Mouse (Mus musculus): Measurements from ENCODE around the gene Mbnl2.

DNA sequence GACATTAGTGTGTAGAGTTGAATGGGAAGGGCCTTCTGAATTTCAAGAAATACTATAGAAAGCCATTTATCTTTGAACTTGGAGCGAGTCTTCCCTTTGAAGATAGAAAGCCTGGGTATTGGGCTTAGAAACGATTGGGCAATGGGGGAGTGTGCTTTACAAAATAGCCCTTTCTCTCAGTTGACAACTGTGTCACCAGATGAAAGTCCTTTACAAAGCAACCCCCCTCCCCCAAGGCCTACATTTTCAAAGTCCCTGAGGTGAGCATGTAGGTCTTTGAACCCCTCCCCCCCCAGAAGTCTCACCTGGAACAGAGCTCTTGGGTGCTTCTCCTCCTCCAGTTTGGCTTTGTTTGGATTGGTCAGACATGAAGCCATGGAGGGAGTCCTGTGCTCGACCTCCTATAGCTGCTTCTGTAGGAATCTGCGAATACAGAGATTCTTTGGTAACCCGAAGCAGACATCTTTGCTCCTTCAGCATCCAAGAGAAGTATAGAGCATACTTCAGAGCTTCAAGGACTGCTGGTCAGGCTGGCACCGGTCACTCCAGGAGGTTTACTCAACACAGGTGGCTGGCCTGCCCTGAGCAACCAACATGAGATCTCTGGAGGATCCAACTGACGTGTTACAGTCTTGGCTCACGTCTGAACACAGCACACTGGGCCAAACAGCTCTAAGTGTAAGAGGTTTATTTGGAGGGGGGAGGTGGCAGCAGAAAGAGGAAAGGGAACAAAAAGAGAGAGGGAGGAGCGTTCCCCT lies 43.7 kb downstream of the Mbnl2 start:
- no peak for TF ChIP-seq CTCF (IDR thresholded peaks at IDR 0.05; ENCODE audit: low read depth, low read length)
- TF ChIP-seq POLR2A (IDR thresholded peaks at IDR 0.05; ENCODE audit: insufficient read depth, low read length) = no peak
- TF ChIP-seq EP300 (IDR thresholded peaks at IDR 0.05; ENCODE audit: insufficient read depth, low read depth, low read length) = no peak

All from ES-Bruce4 (cell line).